Mouse (Mus musculus): ENCODE results near the gene Dcst1. TPM values are rescaled to one million over a fixed set of nuclear protein-coding genes. Genes with fewer than 3 reads are reported as not detected.
A peak's percentile ranks its signal among the peaks of the same experiment; 100 is the strongest.

The Dcst1 gene
- polyA plus RNA-seq, 1 experiment from 2014 or later: 0.13 TPM

- Histone ChIP-seq H3K4me1 (replicated peaks; ENCODE audit: control insufficient read depth, insufficient read depth, low read length) (peaks cover 10% of the 10 kb centered on the region), H3K36me3 (ENCODE audit: control insufficient read depth, insufficient read depth, low read length) (no peaks in the 10 kb centered on the region), H3K9me3 (ENCODE audit: control insufficient read depth, low read length) (no peaks in the 10 kb centered on the region), H3K4me3 (ENCODE audit: low read length) (no peak overlapping the region), H3K27me3 (ENCODE audit: control insufficient read depth, insufficient read depth, low read depth, low read length) (no peaks in the 10 kb centered on the region; the same call in 1 of the 2 replicates), H3K27ac (ENCODE audit: low read length) (0 out of 2 replicates have a peak overlapping the region, but pooled peaks have one; percentile 23), H3K4me2 (ENCODE audit: low read depth, low read length) (no peak overlapping the region), H3K9ac (ENCODE audit: low read length) (no peak overlapping the region)
- 11% methylated on average over 5 of the region's 5 CpGs for WGBS
- ATAC-seq (ENCODE audit: low read depth): peak; percentile 54
These were observed 10.1 kb downstream of the Dcst1 start for GRCm38 (mm10) chr3:89354816-89355511.

GRCm38 (mm10) chr3:89351271-89351670, 13.8 kb downstream of the Dcst1 start:
- no peak overlapping the region for H3K4me2 ChIP-seq (ENCODE audit: low read depth, low read length)
- no peak for ATAC-seq (ENCODE audit: low read depth)
- H3K36me3 ChIP-seq (ENCODE audit: control insufficient read depth, insufficient read depth, low read length): no peaks in the 10 kb centered on the region
- H3K4me1 ChIP-seq (replicated peaks; ENCODE audit: control insufficient read depth, insufficient read depth, low read length): peaks cover 20% of the 10 kb centered on the region
- WGBS: 49% methylated on average over 5 of the region's 5 CpGs
- no peaks in the 10 kb centered on the region for H3K9me3 ChIP-seq (ENCODE audit: control insufficient read depth, low read length)
- no peak overlapping the region for H3K4me3 ChIP-seq (ENCODE audit: low read length)
- no peak overlapping the region for H3K27ac ChIP-seq (ENCODE audit: low read length)
- no peaks in the 10 kb centered on the region; the same call in 1 of the 2 replicates for H3K27me3 ChIP-seq (ENCODE audit: control insufficient read depth, insufficient read depth, low read depth, low read length)
- no peak overlapping the region for H3K9ac ChIP-seq (ENCODE audit: low read length)

GRCm38 (mm10) chr3:89349869-89350501, 15.1 kb downstream of the Dcst1 start, which contains the start of gene Adam15:
TSS of gene Adam15 (minus strand) at chr3:89349996.
- H3K4me3 ChIP-seq (ENCODE audit: low read length): peak within 1 kb of the TSS; percentile 74
- H3K9me3 ChIP-seq (ENCODE audit: control insufficient read depth, low read length): no peaks in the 10 kb centered on the region
- peak within 1 kb of the TSS; percentile 69 for H3K27ac ChIP-seq (ENCODE audit: low read length)
- no peaks in the 10 kb centered on the region; the same call in 1 of the 2 replicates for H3K27me3 ChIP-seq (ENCODE audit: control insufficient read depth, insufficient read depth, low read depth, low read length)
- H3K9ac ChIP-seq (ENCODE audit: low read length): peak within 1 kb of the TSS; percentile 76
- peak within 1 kb of the TSS; percentile 100 for H3K4me2 ChIP-seq (ENCODE audit: low read depth, low read length)
- ATAC-seq (ENCODE audit: low read depth): peak; percentile 92
- no peaks in the 10 kb centered on the region for H3K36me3 ChIP-seq (ENCODE audit: control insufficient read depth, insufficient read depth, low read length)
- peaks cover 20% of the 10 kb centered on the region for H3K4me1 ChIP-seq (replicated peaks; ENCODE audit: control insufficient read depth, insufficient read depth, low read length)
- WGBS: 2% methylated on average over 59 of the region's 59 CpGs

DNA sequence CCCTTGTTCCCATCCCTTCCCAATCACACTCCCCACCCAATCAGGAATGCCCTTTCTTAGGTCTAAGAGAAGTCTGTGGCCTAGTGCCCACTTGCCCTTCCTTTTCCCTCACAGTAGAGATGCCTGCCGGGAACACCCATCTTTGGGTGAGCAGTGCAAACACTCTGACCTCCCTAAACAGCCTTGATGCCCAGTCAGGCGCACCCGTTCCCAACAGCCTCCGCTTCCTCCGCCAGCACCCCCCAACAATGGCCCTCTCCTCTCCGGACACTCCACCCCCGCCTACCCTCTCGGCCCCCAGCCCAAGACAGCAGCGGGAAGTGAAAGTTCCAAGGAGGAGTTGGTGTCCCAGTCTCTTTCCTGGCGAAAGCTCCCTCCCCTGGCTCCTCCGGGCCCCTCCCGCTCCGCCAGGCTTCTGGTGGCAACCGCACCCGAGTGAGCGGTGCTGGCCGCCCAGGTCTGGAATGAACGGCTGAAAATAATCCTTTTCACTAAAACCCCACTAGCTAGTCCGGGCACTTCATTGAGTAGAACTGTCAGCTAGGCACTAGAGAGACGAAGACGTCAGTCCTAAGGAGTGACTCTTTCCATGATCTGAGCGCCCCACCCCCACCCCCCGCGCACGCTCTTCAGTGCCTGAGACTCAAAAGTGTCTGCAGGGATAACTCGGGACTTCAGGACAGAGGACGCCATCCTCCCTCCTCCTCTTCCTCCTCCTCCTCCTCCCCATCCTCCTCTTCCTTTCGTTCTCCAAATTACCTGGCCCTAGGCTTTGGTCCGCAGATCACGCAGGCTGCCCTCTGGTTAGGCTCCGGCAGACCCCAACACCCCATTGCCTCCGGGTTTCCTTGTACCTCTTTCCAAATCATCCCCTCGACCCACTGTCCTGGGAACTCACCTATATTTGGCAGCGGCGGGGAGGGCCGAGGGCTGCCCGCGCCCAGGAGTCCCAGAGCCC, 15.9 kb downstream of the Dcst1 start:
- Histone ChIP-seq H3K9me3 (ENCODE audit: control insufficient read depth, low read length) (no peaks in the 10 kb centered on the region), H3K4me1 (replicated peaks; ENCODE audit: control insufficient read depth, insufficient read depth, low read length) (peaks cover 18% of the 10 kb centered on the region), H3K36me3 (ENCODE audit: control insufficient read depth, insufficient read depth, low read length) (no peaks in the 10 kb centered on the region), H3K9ac (ENCODE audit: low read length) (peak overlapping the region; percentile 76), H3K4me2 (ENCODE audit: low read depth, low read length) (peak overlapping the region; percentile 100), H3K4me3 (ENCODE audit: low read length) (peak overlapping the region; percentile 74), H3K27me3 (ENCODE audit: control insufficient read depth, insufficient read depth, low read depth, low read length) (no peaks in the 10 kb centered on the region; the same call in 1 of the 2 replicates), H3K27ac (ENCODE audit: low read length) (peak overlapping the region; percentile 69)
- peak; percentile 45 for ATAC-seq (ENCODE audit: low read depth)
- WGBS: under 1% methylated on average over 38 of the region's 38 CpGs

DNA sequence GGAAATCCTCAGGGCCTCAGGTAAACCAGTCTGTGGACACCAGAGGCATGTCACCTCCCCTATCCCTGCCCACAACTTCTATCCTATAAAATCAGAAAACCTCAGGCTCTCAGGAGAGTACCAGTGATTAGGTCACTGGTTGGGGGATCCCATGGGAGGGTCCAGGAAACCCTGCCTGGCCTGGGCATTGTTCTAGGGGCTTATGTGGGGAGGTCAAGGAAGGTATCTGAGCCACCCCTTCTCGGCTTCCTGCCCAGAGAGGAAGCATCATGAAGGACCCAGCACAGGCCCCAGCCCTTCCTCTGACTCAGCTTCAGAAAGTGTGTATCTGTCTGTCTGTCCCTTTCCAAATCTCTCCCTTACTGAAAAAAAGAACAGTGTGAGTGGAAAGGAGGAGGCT, 17.1 kb downstream of the Dcst1 start:
- H3K36me3 ChIP-seq (ENCODE audit: control insufficient read depth, insufficient read depth, low read length): no peaks in the 10 kb centered on the region
- WGBS: 50% methylated on average over 1 of the region's 1 CpGs
- H3K9ac ChIP-seq (ENCODE audit: low read length): no peak overlapping the region
- H3K27me3 ChIP-seq (ENCODE audit: control insufficient read depth, insufficient read depth, low read depth, low read length): no peaks in the 10 kb centered on the region; the same call in 1 of the 2 replicates
- H3K4me3 ChIP-seq (ENCODE audit: low read length): no peak overlapping the region; the same call in 1 of the 2 replicates
- peaks cover 18% of the 10 kb centered on the region for H3K4me1 ChIP-seq (replicated peaks; ENCODE audit: control insufficient read depth, insufficient read depth, low read length)
- peak overlapping the region; percentile 100 for H3K4me2 ChIP-seq (ENCODE audit: low read depth, low read length)
- H3K9me3 ChIP-seq (ENCODE audit: control insufficient read depth, low read length): no peaks in the 10 kb centered on the region
- no peak for ATAC-seq (ENCODE audit: low read depth)
- peak overlapping the region; percentile 69 for H3K27ac ChIP-seq (ENCODE audit: low read length)

GRCm38 (mm10) chr3:89346815-89347540, 18.1 kb downstream of the Dcst1 start:
- Histone ChIP-seq H3K4me1 (replicated peaks; ENCODE audit: control insufficient read depth, insufficient read depth, low read length) (peaks cover 18% of the 10 kb centered on the region), H3K9me3 (ENCODE audit: control insufficient read depth, low read length) (no peaks in the 10 kb centered on the region), H3K9ac (ENCODE audit: low read length) (no peak overlapping the region), H3K27ac (ENCODE audit: low read length) (no peak overlapping the region), H3K4me3 (ENCODE audit: low read length) (no peak overlapping the region), H3K4me2 (ENCODE audit: low read depth, low read length) (no peak overlapping the region), H3K27me3 (ENCODE audit: control insufficient read depth, insufficient read depth, low read depth, low read length) (no peaks in the 10 kb centered on the region; the same call in 1 of the 2 replicates), H3K36me3 (ENCODE audit: control insufficient read depth, insufficient read depth, low read length) (no peaks in the 10 kb centered on the region)
- 82% methylated on average over 10 of the region's 10 CpGs for WGBS
- ATAC-seq (ENCODE audit: low read depth): no peak

- Histone ChIP-seq H3K4me3 (ENCODE audit: low read length) (no peak overlapping the region), H3K9ac (ENCODE audit: low read length) (no peak overlapping the region), H3K4me1 (replicated peaks; ENCODE audit: control insufficient read depth, insufficient read depth, low read length) (peaks cover 21% of the 10 kb centered on the region), H3K27ac (ENCODE audit: low read length) (no peak overlapping the region), H3K36me3 (ENCODE audit: control insufficient read depth, insufficient read depth, low read length) (no peaks in the 10 kb centered on the region), H3K27me3 (ENCODE audit: control insufficient read depth, insufficient read depth, low read depth, low read length) (no peaks in the 10 kb centered on the region; the same call in 1 of the 2 replicates), H3K9me3 (ENCODE audit: control insufficient read depth, low read length) (no peaks in the 10 kb centered on the region), H3K4me2 (ENCODE audit: low read depth, low read length) (no peak overlapping the region)
- no peak for ATAC-seq (ENCODE audit: low read depth)
- WGBS: 84% methylated on average over 7 of the region's 7 CpGs
These were observed 21.8 kb downstream of the Dcst1 start for GRCm38 (mm10) chr3:89343279-89343678.

DNA sequence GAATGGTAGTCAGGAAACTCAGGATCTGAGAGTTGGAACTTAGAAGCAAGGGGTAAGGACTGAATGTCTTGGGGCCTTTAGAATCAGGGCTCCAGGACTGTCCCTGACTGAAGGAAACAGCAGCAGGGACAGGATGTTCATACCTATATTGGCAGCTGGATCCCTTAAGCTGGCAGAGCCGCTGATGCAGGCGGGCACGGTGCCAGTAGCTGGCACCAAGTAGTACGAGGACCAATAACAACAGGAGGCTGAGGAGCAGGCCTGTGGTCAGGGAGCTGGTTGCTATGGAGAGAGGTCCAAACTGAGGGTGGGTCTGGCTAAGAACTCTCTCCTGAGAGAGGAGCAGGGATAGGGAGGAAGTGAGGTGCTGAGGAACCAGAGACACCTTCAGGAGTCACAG, 23.3 kb downstream of the Dcst1 start:
- no peak overlapping the region for H3K27ac ChIP-seq (ENCODE audit: low read length)
- no peak overlapping the region for H3K4me2 ChIP-seq (ENCODE audit: low read depth, low read length)
- no peaks in the 10 kb centered on the region for H3K9me3 ChIP-seq (ENCODE audit: control insufficient read depth, low read length)
- no peak overlapping the region for H3K9ac ChIP-seq (ENCODE audit: low read length)
- no peak overlapping the region for H3K4me3 ChIP-seq (ENCODE audit: low read length)
- H3K36me3 ChIP-seq (ENCODE audit: control insufficient read depth, insufficient read depth, low read length): no peaks in the 10 kb centered on the region
- peaks cover 25% of the 10 kb centered on the region for H3K4me1 ChIP-seq (replicated peaks; ENCODE audit: control insufficient read depth, insufficient read depth, low read length)
- ATAC-seq (ENCODE audit: low read depth): no peak
- H3K27me3 ChIP-seq (ENCODE audit: control insufficient read depth, insufficient read depth, low read depth, low read length): no peaks in the 10 kb centered on the region
- WGBS: 70% methylated on average over 4 of the region's 4 CpGs
